Mouse (Mus musculus): Measurements from ENCODE around the gene Grid2.

Grid2 gene

DNA sequence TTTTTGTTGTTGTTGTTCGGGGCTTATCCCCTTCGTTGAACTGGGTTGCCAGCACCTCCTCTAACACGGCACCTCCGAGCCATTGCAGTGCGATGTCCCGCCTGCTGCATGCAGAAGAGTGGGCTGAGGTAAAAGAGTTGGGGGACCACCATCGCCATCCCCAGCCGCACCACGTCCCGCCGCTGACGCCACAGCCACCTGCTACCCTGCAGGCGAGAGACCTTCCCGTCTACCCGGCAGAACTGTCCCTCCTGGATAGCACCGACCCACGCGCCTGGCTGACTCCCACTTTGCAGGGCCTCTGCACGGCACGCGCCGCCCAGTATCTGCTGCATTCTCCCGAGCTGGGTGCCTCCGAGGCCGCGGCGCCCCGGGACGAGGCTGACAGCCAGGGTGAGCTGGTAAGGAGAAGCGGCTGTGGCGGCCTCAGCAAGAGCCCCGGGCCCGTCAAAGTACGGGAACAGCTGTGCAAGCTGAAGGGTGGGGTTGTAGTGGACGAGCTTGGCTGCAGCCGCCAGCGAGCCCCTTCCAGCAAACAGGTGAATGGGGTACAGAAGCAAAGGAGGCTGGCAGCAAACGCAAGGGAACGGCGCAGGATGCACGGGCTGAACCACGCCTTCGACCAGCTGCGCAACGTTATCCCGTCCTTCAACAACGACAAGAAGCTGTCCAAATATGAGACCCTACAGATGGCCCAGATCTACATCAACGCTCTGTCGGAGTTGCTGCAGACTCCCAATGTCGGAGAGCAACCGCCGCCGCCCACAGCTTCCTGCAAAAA lies 1473.7 kb downstream of the Grid2 start:
- peak in 1 of 2 experiments; percentile 15 for DNase-seq (ENCODE audit: low spot score in 2 of 2)

DNA sequence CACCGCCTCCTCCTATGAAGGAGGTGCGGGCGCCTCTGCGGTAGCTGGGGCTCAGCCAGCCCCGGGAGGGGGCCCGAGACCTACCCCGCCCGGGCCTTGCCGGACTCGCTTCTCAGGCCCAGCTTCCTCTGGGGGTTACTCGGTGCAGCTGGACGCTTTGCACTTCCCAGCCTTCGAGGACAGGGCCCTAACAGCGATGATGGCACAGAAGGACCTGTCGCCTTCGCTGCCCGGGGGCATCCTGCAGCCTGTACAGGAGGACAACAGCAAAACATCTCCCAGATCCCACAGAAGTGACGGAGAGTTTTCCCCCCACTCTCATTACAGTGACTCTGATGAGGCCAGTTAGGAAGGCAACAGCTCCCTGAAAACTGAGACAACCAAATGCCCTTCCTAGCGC lies 1474.4 kb downstream of the Grid2 start:
- DNase-seq (ENCODE audit: low spot score in 2 of 2), result no peak

GRCm38 (mm10) chr6:64730506-64731020 lies 1474.9 kb downstream of the Grid2 start:
- no peak for DNase-seq (ENCODE audit: low spot score in 2 of 2)

- no peak for DNase-seq (ENCODE audit: low spot score in 2 of 2)
Observed at GRCm38 (mm10) chr6:64731126-64731525, 1475.5 kb downstream of the Grid2 start.

- no peak for DNase-seq (ENCODE audit: low spot score in 2 of 2)
Observed at GRCm38 (mm10) chr6:64731621-64732320, 1476.1 kb downstream of the Grid2 start.

DNA sequence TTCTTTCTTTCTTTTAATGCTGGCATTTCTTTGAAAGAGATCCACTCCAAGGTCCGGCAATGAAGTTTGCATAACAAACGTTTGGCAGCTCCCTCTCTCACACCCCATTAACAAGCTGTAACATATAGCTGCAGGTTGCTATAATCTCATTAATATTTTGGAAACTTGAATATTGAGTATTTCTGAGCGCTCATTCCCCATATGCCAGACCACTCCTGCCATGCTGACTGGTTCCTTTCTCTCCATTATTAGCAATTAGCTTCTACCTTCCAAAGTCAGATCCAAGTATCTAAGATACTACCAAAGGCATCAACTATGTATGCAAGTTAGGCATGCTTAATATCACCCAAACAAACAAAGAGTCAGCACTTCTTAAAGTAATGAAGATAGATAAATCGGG lies 1477.6 kb downstream of the Grid2 start:
- DNase-seq (ENCODE audit: low spot score in 2 of 2), result no peak

- DNase-seq (ENCODE audit: low spot score in 2 of 2), result peak in 1 of 2 experiments; percentile 20
Observed at GRCm38 (mm10) chr6:64734441-64735320, 1479.0 kb downstream of the Grid2 start.

GRCm38 (mm10) chr6:64736317-64736716 lies 1480.6 kb downstream of the Grid2 start:
- no peak for DNase-seq (ENCODE audit: low spot score in 2 of 2)

DNA sequence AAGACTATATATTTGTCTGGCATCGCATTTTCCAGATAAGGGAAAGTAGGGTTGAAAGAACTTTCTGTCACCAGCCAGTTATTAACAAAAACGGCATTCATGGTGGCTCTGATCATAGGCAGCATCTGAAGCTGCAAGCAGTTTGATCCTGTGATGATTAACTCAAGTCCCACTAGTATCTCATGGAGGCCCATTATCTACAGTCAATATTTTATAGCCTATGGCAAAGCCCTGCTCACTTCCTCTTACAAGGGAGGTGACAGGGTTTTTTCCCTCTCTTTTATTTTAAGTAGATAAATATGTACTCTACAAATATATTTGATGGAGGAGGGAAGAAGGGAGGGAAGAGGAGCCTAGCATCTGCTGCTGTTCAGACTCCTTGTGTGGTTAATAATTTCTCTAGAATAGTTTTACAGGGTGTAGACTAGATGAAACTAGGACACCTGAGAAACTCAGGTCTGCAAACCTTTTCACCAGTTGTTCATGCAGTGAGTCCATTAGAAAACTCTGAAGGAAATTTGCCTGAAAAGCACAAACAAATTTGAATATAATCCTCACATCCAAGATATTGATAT lies 1487.3 kb downstream of the Grid2 start:
- DNase-seq (ENCODE audit: low spot score in 2 of 2), result no peak

All from frontal cortex, postnatal 36 days (tissue).